9 mouse cellular contexts compared by ENCODE assay signal in genomic region chr8:85035728-85036310, GRCm38 (mm10). TPM values are rescaled to one million over a fixed set of nuclear protein-coding genes. Genes with fewer than 3 reads are reported as not detected.
A peak's percentile ranks its signal among the peaks of the same experiment; 100 is the strongest.
DNase-seq lines count a peak whose midpoint lies in the region; ATAC-seq lines count a peak whose summit lies in the region.
"Had no signal": no experiment of that assay in that cellular context is flagged by ENCODE, and none has a peak within 500 bp of the region (broad histone marks: within the 10 kb centered on the region; RNA-seq: fewer than 3 reads in every experiment).

No protein-coding gene starts in this region.

- ATAC-seq in forebrain, embryonic 11.5 days (replicated peaks; ENCODE audit: low FRiP score): 0 out of 2 replicates have a peak, but pooled peaks have one; percentile 0

- H3K4me1 ChIP-seq in forebrain, embryonic 11.5 days (replicated peaks; ENCODE audit: control insufficient read depth, insufficient read depth, low read length): 0 out of 2 replicates have a peak, but pooled peaks cover 7% of the 10 kb centered on the region

- H3K4me2 ChIP-seq in forebrain, embryonic 11.5 days (ENCODE audit: low read depth, low read length, severe bottlenecking): peak overlapping the region; percentile 91

- H3K9ac ChIP-seq in forebrain, embryonic 11.5 days (ENCODE audit: low read length): peak overlapping the region; percentile 93

- H3K9me3 ChIP-seq in forebrain, embryonic 11.5 days (ENCODE audit: control insufficient read depth, low read length): no peaks in the 10 kb centered on the region

- H3K27ac ChIP-seq in forebrain, embryonic 11.5 days (ENCODE audit: low read depth, low read length): peak overlapping the region; percentile 64

- intact Hi-C loops in left cerebral cortex, postnatal 4 days (cut with DNase I): no loop called here

- no peaks in the 10 kb centered on the region for H3K27me3 ChIP-seq in forebrain, embryonic 11.5 days (ENCODE audit: control insufficient read depth, insufficient read depth, low read length)

- DNase-seq in adrenal gland, adult (ENCODE audit: inconsistent age in 2 of 2, low spot score in 1 of 2): peak; percentile 45 to 82
- DNase-seq in adrenal gland, postnatal 25 days: no peak
- peak; percentile 42 for DNase-seq in ES-CJ7 (ENCODE audit: low read depth, low spot score)
- DNase-seq in forebrain, embryonic 11.5 days (ENCODE audit: low spot score): no peak
- peak; percentile 28 to 52 for DNase-seq in kidney, adult 8-10 months
- DNase-seq in lung, postnatal 36 days: peak; percentile 21
- DNase-seq in thymus, postnatal 14 days: peak; percentile 40
- no peak for DNase-seq in left cerebral cortex, postnatal 4 days

- 2% methylated on average over 15 of the region's 15 CpGs for WGBS in forebrain, embryonic 11.5 days

- H3K36me3 ChIP-seq in forebrain, embryonic 11.5 days (ENCODE audit: control insufficient read depth, insufficient read depth, low read length): peaks cover 4% of the 10 kb centered on the region; the same call in 1 of the 2 replicates

- H3K4me3 ChIP-seq in forebrain, embryonic 11.5 days (ENCODE audit: low read depth, low read length): peak overlapping the region; percentile 80

RNA-seq across cellular contexts. Expression of gene Tnpo2, which starts 0.9 kb away (rescaled TPM):
- total RNA-seq in adrenal gland, postnatal 25 days (2021): 71.1 and 78.3 TPM in 2 replicates
- 19.9 and 27.2 TPM in 2 replicates for polyA plus RNA-seq in forebrain, embryonic 11.5 days (2014; fragmentation: Nextera tagmentation; extraction: Ambion mirVana)
- 100 to 1,000 TPM; 163 to 179 TPM for total RNA-seq in left cerebral cortex, postnatal 4 days (2021)

RNA-seq across cellular contexts. Expression of gene Trir, which starts 9.2 kb away (rescaled TPM):
- total RNA-seq in adrenal gland, postnatal 25 days (2021): 152 and 164 TPM in 2 replicates
- 170 and 172 TPM in 2 replicates for polyA plus RNA-seq in forebrain, embryonic 11.5 days (2014; fragmentation: Nextera tagmentation; extraction: Ambion mirVana)
- 100 to 1,000 TPM; 158 to 163 TPM for total RNA-seq in left cerebral cortex, postnatal 4 days (2021)

RNA-seq across cellular contexts. Expression of gene Asna1, which starts 10.7 kb away (rescaled TPM):
- 95.0 and 105 TPM in 2 replicates for total RNA-seq in adrenal gland, postnatal 25 days (2021)
- 118 and 127 TPM in 2 replicates for polyA plus RNA-seq in forebrain, embryonic 11.5 days (2014; fragmentation: Nextera tagmentation; extraction: Ambion mirVana)
- 100 to 1,000 TPM; 106 to 107 TPM for total RNA-seq in left cerebral cortex, postnatal 4 days (2021)

RNA-seq across cellular contexts. Expression of gene Best2, which starts 21.5 kb away (rescaled TPM):
- not detected in 2 replicates for total RNA-seq in adrenal gland, postnatal 25 days (2021)
- not detected in 2 replicates for polyA plus RNA-seq in forebrain, embryonic 11.5 days (2014; fragmentation: Nextera tagmentation; extraction: Ambion mirVana)
- total RNA-seq in left cerebral cortex, postnatal 4 days (2021): not detected
- total RNA-seq: layer of hippocampus, postnatal 14 days had no signal

RNA-seq across cellular contexts. Expression of gene Fbxw9, which starts 24.0 kb away (rescaled TPM):
- 17.7 and 21.7 TPM in 2 replicates for total RNA-seq in adrenal gland, postnatal 25 days (2021)
- 23.8 and 33.8 TPM in 2 replicates for polyA plus RNA-seq in forebrain, embryonic 11.5 days (2014; fragmentation: Nextera tagmentation; extraction: Ambion mirVana)
- 10 to 100 TPM; 79.0 to 80.0 TPM for total RNA-seq in left cerebral cortex, postnatal 4 days (2021)

Comparison
In these comparisons a context has a peak if more than half of its experiments do, and no peak if none do; other contexts are left out.
1. DNase-seq: peak in adrenal gland, adult (2 of 2), ES-CJ7 (single experiment), kidney, adult 8-10 months (2 of 2), lung, postnatal 36 days (single experiment) and thymus, postnatal 14 days (single experiment); none in adrenal gland, postnatal 25 days (single experiment), forebrain, embryonic 11.5 days (single experiment) and left cerebral cortex, postnatal 4 days (single experiment).